Mouse (Mus musculus) heart, embryonic 15.5 days (tissue): ENCODE results near the gene Gm43517. TPM values are rescaled to one million over a fixed set of nuclear protein-coding genes. Genes with fewer than 3 reads are reported as not detected.

ENCODE experiments used
- ATAC-seq: fragments of 200-750 bp; cut with Nextera tagmentation; replicated peaks from 2 replicates; pipeline ENCODE4 v1.8.0; 2017; ENCODE audit warnings: low read depth, moderate TSS enrichment; ENCODE audit not compliant: insufficient number of reproducible peaks, insufficient read depth, low FRiP score
- H3K27ac ChIP-seq: fragments of 300-500 bp; sonication (generic); 2 replicates; pipeline ENCODE4 v1.5.1; 2015; ENCODE audit warnings: mild to moderate bottlenecking, inconsistent platforms
- H3K27me3 ChIP-seq: fragments of 300-500 bp; sonication (generic); 2 replicates; pipeline ENCODE4 v1.6.1; 2015; ENCODE audit warnings: inconsistent platforms
- H3K36me3 ChIP-seq: fragments of 300-500 bp; sonication (generic); 2 replicates; pipeline ENCODE4 v1.6.1; 2015; ENCODE audit warnings: mild to moderate bottlenecking, inconsistent platforms
- H3K4me1 ChIP-seq: fragments of 300-500 bp; sonication (generic); replicated peaks from 2 replicates; pipeline ENCODE4 v1.6.1; 2015; ENCODE audit warnings: inconsistent platforms
- H3K4me2 ChIP-seq: fragments of 300-500 bp; sonication (generic); 2 replicates; pipeline ENCODE4 v1.6.1; 2015; ENCODE audit warnings: inconsistent platforms, mild to moderate bottlenecking, moderate library complexity
- H3K4me3 ChIP-seq: fragments of 300-500 bp; sonication (generic); 2 replicates; pipeline ENCODE4 v1.5.1; 2015; ENCODE audit warnings: mild to moderate bottlenecking, inconsistent platforms
- H3K9ac ChIP-seq: fragments of 300-500 bp; sonication (generic); 2 replicates; pipeline ENCODE4 v1.6.1; 2015; ENCODE audit warnings: mild to moderate bottlenecking, inconsistent platforms
- H3K9me3 ChIP-seq: fragments of 300-500 bp; sonication (generic); replicated peaks from 2 replicates; pipeline ENCODE4 v1.6.1; 2016; ENCODE audit warnings: inconsistent platforms
- WGBS: fragments of 180-500 bp; shearing (Covaris S2); methylation state at CpG from one replicate; pipeline ENCODE4 v1.1.7; 2015; ENCODE audit warnings: mixed read lengths; 5-methylcytosine and 5-hydroxymethylcytosine counted together
- polyA plus RNA-seq: library from polyadenylated mRNA; unstranded; fragments of >200 nt; fragmentation: Nextera tagmentation; extraction: Ambion mirVana; gene quantifications from 2 replicates; pipeline ENCODE4 v1.2.1, GENCODE M21; 2015

Gene Gm43517
- polyA plus RNA-seq, 1 experiment from 2014 or later, result not detected

GRCm38 (mm10) chr12:49378920-49379319, 6.1 kb upstream of the Gm43517 start:
- Histone ChIP-seq H3K27me3 (peaks cover 98% of the 10 kb centered on the region), H3K9me3 (no peaks in the 10 kb centered on the region), H3K27ac (no peak overlapping the region), H3K36me3 (no peaks in the 10 kb centered on the region), H3K4me3 (no peak overlapping the region), H3K9ac (no peak overlapping the region), H3K4me1 (peaks cover 10% of the 10 kb centered on the region), H3K4me2 (no peak overlapping the region)
- no peak for ATAC-seq
- 3% methylated on average over 1 of the region's 1 CpGs for WGBS

- no peaks in the 10 kb centered on the region for H3K9me3 ChIP-seq
- 8% methylated on average over 11 of the region's 11 CpGs for WGBS
Observed at GRCm38 (mm10) chr12:49379446-49379845, 5.5 kb upstream of the Gm43517 start.

GRCm38 (mm10) chr12:49380442-49380841, 4.5 kb upstream of the Gm43517 start:
- Histone ChIP-seq H3K27ac (no peak overlapping the region), H3K9me3 (peaks cover 5% of the 10 kb centered on the region; the same call in 1 of the 2 replicates), H3K4me1 (peaks cover 15% of the 10 kb centered on the region), H3K9ac (no peak overlapping the region), H3K4me2 (no peak overlapping the region), H3K27me3 (peaks cover 98% of the 10 kb centered on the region), H3K4me3 (no peak overlapping the region), H3K36me3 (no peaks in the 10 kb centered on the region)
- WGBS, result 2% methylated on average over 4 of the region's 4 CpGs
- ATAC-seq, result no peak

More at GRCm38 (mm10) chr12:49379446-49379845, 5.5 kb upstream of the Gm43517 start:
- no peak overlapping the region for H3K4me2 ChIP-seq
- peaks cover 12% of the 10 kb centered on the region for H3K4me1 ChIP-seq
- ATAC-seq, result no peak
- H3K9ac ChIP-seq, result no peak overlapping the region
- H3K27me3 ChIP-seq, result peaks cover 97% of the 10 kb centered on the region
- no peaks in the 10 kb centered on the region for H3K36me3 ChIP-seq
- H3K27ac ChIP-seq, result no peak overlapping the region
- no peak overlapping the region for H3K4me3 ChIP-seq

GRCm38 (mm10) chr12:49381031-49381525, 3.9 kb upstream of the Gm43517 start:
- no peak overlapping the region for H3K4me2 ChIP-seq
- no peak overlapping the region for H3K9ac ChIP-seq
- peaks cover 98% of the 10 kb centered on the region for H3K27me3 ChIP-seq
- H3K36me3 ChIP-seq, result no peaks in the 10 kb centered on the region
- H3K4me3 ChIP-seq, result no peak overlapping the region
- H3K9me3 ChIP-seq, result peaks cover 6% of the 10 kb centered on the region; the same call in 1 of the 2 replicates
- H3K27ac ChIP-seq, result no peak overlapping the region
- 6% methylated on average over 4 of the region's 4 CpGs for WGBS
- ATAC-seq, result no peak
- peaks cover 15% of the 10 kb centered on the region for H3K4me1 ChIP-seq

- Histone ChIP-seq H3K4me2 (no peak overlapping the region), H3K9ac (no peak overlapping the region), H3K27ac (no peak overlapping the region), H3K9me3 (peaks cover 6% of the 10 kb centered on the region; the same call in 1 of the 2 replicates), H3K4me1 (peaks cover 15% of the 10 kb centered on the region), H3K27me3 (peaks cover 97% of the 10 kb centered on the region), H3K4me3 (no peak overlapping the region), H3K36me3 (no peaks in the 10 kb centered on the region)
- WGBS, result 1% methylated on average over 19 of the region's 19 CpGs
- ATAC-seq, result no peak
Observed at GRCm38 (mm10) chr12:49381721-49382365, 3.1 kb upstream of the Gm43517 start.

- 0 out of 2 replicates have a peak, but pooled peaks have one; percentile 10 for ATAC-seq
- Histone ChIP-seq H3K27me3 (peaks cover 89% of the 10 kb centered on the region), H3K9me3 (peaks cover 6% of the 10 kb centered on the region; the same call in 1 of the 2 replicates), H3K4me3 (peak within 1 kb of the TSS; percentile 39), H3K36me3 (no peaks in the 10 kb centered on the region), H3K9ac (no peak within 1 kb of the TSS), H3K4me2 (peak within 1 kb of the TSS; percentile 51), H3K4me1 (peaks cover 15% of the 10 kb centered on the region), H3K27ac (no peak within 1 kb of the TSS)
- WGBS, result 1% methylated on average over 60 of the region's 61 CpGs
Observed at GRCm38 (mm10) chr12:49382565-49383520, 2.1 kb upstream of the Gm43517 start, which contains the start of gene Foxg1. Foxg1 (plus strand) TSS chr12:49382660.

GRCm38 (mm10) chr12:49383521-49384133, 1.3 kb upstream of the Gm43517 start:
- H3K36me3 ChIP-seq, result no peaks in the 10 kb centered on the region
- peak; percentile 60 for ATAC-seq
- H3K9me3 ChIP-seq, result peaks cover 6% of the 10 kb centered on the region; the same call in 1 of the 2 replicates
- no peak overlapping the region for H3K9ac ChIP-seq
- no peak overlapping the region for H3K27ac ChIP-seq
- H3K4me3 ChIP-seq, result peak overlapping the region; percentile 39
- H3K4me1 ChIP-seq, result peaks cover 15% of the 10 kb centered on the region
- peaks cover 87% of the 10 kb centered on the region for H3K27me3 ChIP-seq
- peak overlapping the region; percentile 51 for H3K4me2 ChIP-seq
- under 1% methylated on average over 56 of the region's 67 CpGs for WGBS

- H3K4me2 ChIP-seq, result peak overlapping the region; percentile 51
Observed at GRCm38 (mm10) chr12:49384295-49384875, 589 bp upstream of the Gm43517 start.

GRCm38 (mm10) chr12:49385631-49385990, 637 bp downstream of the Gm43517 start:
- WGBS, result 1% methylated on average over 23 of the region's 23 CpGs

More at GRCm38 (mm10) chr12:49384295-49384875, 589 bp upstream of the Gm43517 start:
- ATAC-seq, result no peak
- H3K27ac ChIP-seq, result no peak overlapping the region
- peaks cover 6% of the 10 kb centered on the region; the same call in 1 of the 2 replicates for H3K9me3 ChIP-seq
- peaks cover 15% of the 10 kb centered on the region for H3K4me1 ChIP-seq
- peaks cover 84% of the 10 kb centered on the region for H3K27me3 ChIP-seq
- no peak overlapping the region for H3K9ac ChIP-seq
- H3K4me3 ChIP-seq, result peak overlapping the region; percentile 39
- 2% methylated on average over 43 of the region's 66 CpGs for WGBS
- H3K36me3 ChIP-seq, result no peaks in the 10 kb centered on the region

GRCm38 (mm10) chr12:49386081-49386805, 1.3 kb downstream of the Gm43517 start:
- WGBS, result 15% methylated on average over 10 of the region's 10 CpGs
- no peak for ATAC-seq
- peaks cover 18% of the 10 kb centered on the region for H3K4me1 ChIP-seq

More at GRCm38 (mm10) chr12:49385631-49385990, 637 bp downstream of the Gm43517 start:
- Histone ChIP-seq H3K36me3 (no peaks in the 10 kb centered on the region), H3K4me3 (peak overlapping the region; percentile 39), H3K27me3 (peaks cover 84% of the 10 kb centered on the region), H3K4me2 (0 out of 2 replicates have a peak overlapping the region, but pooled peaks have one; percentile 1), H3K9ac (no peak overlapping the region), H3K9me3 (peaks cover 6% of the 10 kb centered on the region; the same call in 1 of the 2 replicates), H3K4me1 (peaks cover 15% of the 10 kb centered on the region), H3K27ac (no peak overlapping the region)
- ATAC-seq, result no peak

More at GRCm38 (mm10) chr12:49386081-49386805, 1.3 kb downstream of the Gm43517 start:
- H3K4me2 ChIP-seq, result no peak overlapping the region
- H3K9me3 ChIP-seq, result peaks cover 6% of the 10 kb centered on the region; the same call in 1 of the 2 replicates
- peak overlapping the region; percentile 39; the same call in 1 of the 2 replicates for H3K4me3 ChIP-seq
- H3K36me3 ChIP-seq, result no peaks in the 10 kb centered on the region
- H3K27ac ChIP-seq, result no peak overlapping the region
- no peak overlapping the region for H3K9ac ChIP-seq
- H3K27me3 ChIP-seq, result peaks cover 84% of the 10 kb centered on the region
